Mouse (Mus musculus) kidney, embryonic 15.5 days (tissue): ENCODE results near the gene Etv6. TPM values are rescaled to one million over a fixed set of nuclear protein-coding genes. Genes with fewer than 3 reads are reported as not detected.

ENCODE experiments used
- ATAC-seq: fragments of 200-750 bp; cut with Nextera tagmentation; replicated peaks from 2 replicates; pipeline ENCODE4 v1.8.0; 2017; ENCODE audit warnings: moderate TSS enrichment; ENCODE audit not compliant: low FRiP score
- H3K27ac ChIP-seq: fragments of 300-500 bp; sonication (generic); 2 replicates; pipeline ENCODE4 v1.5.1; 2015; ENCODE audit warnings: mild to moderate bottlenecking, inconsistent platforms
- H3K27me3 ChIP-seq: fragments of 300-500 bp; sonication (generic); 2 replicates; pipeline ENCODE4 v1.6.1; 2015; ENCODE audit warnings: inconsistent platforms
- H3K36me3 ChIP-seq: fragments of 300-500 bp; sonication (generic); 2 replicates; pipeline ENCODE4 v1.6.1; 2015; ENCODE audit warnings: inconsistent platforms
- H3K4me1 ChIP-seq: fragments of 300-500 bp; sonication (generic); 2 replicates; pipeline ENCODE4 v1.6.1; 2015; ENCODE audit warnings: inconsistent platforms
- H3K4me2 ChIP-seq: fragments of 300-500 bp; sonication (generic); 2 replicates; pipeline ENCODE4 v1.6.1; 2015; ENCODE audit warnings: moderate library complexity, mild to moderate bottlenecking, inconsistent platforms
- H3K4me3 ChIP-seq: fragments of 300-500 bp; sonication (generic); replicated peaks from 2 replicates; pipeline ENCODE4 v1.5.1; 2015; ENCODE audit warnings: mild to moderate bottlenecking, inconsistent platforms
- H3K9ac ChIP-seq: fragments of 300-500 bp; sonication (generic); 2 replicates; pipeline ENCODE4 v1.6.1; 2015; ENCODE audit warnings: mild to moderate bottlenecking, inconsistent platforms
- H3K9me3 ChIP-seq: fragments of 300-500 bp; sonication (generic); replicated peaks from 2 replicates; pipeline ENCODE4 v1.6.1; 2016; ENCODE audit warnings: inconsistent platforms
- WGBS: fragments of 180-500 bp; shearing (Covaris S2); methylation state at CpG from one replicate; pipeline ENCODE4 v1.1.7; 2015; ENCODE audit warnings: mixed read lengths; 5-methylcytosine and 5-hydroxymethylcytosine counted together
- polyA plus RNA-seq: library from polyadenylated mRNA; unstranded; fragments of >200 nt; fragmentation: Nextera tagmentation; extraction: Ambion mirVana; gene quantifications from 2 replicates; pipeline ENCODE4 v1.2.1, GENCODE M21; 2015

Etv6 gene
- polyA plus RNA-seq, 1 experiment from 2014 or later = 13.0 TPM

- Histone ChIP-seq H3K4me3 (no peak overlapping the region), H3K9ac (no peak overlapping the region), H3K4me1 (peaks cover 45% of the 10 kb centered on the region), H3K27ac (no peak overlapping the region; the same call in 1 of the 2 replicates), H3K9me3 (no peaks in the 10 kb centered on the region), H3K4me2 (0 out of 2 replicates have a peak overlapping the region, but pooled peaks have one; percentile 1), H3K27me3 (no peaks in the 10 kb centered on the region), H3K36me3 (no peaks in the 10 kb centered on the region)
- ATAC-seq = 0 out of 2 replicates have a peak, but pooled peaks have one; percentile 37
- 65% methylated on average over 12 of the region's 12 CpGs for WGBS
These were observed 25.3 kb downstream of the Etv6 start for GRCm38 (mm10) chr6:134060811-134061210.

DNA sequence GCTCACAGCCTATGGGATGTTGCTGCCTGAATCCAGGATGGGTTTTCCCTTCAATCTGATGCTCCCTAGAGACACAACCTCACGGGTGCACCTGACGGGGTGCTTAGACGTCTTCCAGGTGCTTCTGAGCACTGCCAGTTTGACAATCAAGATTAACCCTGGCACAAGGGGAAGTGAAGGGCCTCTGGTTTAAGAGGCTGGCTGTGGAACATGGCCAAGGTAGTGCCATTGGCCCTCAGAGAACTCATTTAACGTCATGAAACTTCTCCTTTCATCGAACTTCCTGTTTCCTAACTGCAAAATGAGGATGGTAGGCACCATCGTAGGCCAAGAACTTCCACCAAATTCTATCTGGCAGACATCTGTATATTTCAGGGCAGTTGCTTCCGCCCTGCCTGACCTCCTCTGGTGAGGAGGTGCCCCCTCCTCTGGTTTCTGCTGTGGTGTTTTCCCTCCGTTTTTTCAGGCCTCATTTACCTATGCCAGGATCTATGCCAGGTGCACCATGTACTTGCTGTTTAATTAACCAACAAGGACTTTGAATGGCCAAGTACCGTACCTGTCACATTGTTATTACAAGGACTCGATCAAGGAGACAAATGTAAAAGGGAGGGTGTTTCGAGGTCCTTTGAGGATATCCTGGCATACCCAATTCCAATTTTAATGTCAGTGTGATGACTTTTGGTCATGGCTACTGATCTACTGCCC, 29.7 kb downstream of the Etv6 start:
- H3K4me2 ChIP-seq = no peak overlapping the region
- ATAC-seq = no peak
- no peak overlapping the region for H3K27ac ChIP-seq
- no peaks in the 10 kb centered on the region for H3K27me3 ChIP-seq
- no peak overlapping the region for H3K4me3 ChIP-seq
- peaks cover 29% of the 10 kb centered on the region for H3K36me3 ChIP-seq
- no peak overlapping the region for H3K9ac ChIP-seq
- 72% methylated on average over 11 of the region's 11 CpGs for WGBS
- H3K9me3 ChIP-seq = no peaks in the 10 kb centered on the region
- H3K4me1 ChIP-seq = peaks cover 21% of the 10 kb centered on the region

- H3K36me3 ChIP-seq = peaks cover 33% of the 10 kb centered on the region
- no peak for ATAC-seq
- no peak overlapping the region for H3K27ac ChIP-seq
- H3K4me3 ChIP-seq = no peak overlapping the region
- H3K4me2 ChIP-seq = no peak overlapping the region
- H3K4me1 ChIP-seq = peaks cover 13% of the 10 kb centered on the region; the same call in 1 of the 2 replicates
- H3K9me3 ChIP-seq = no peaks in the 10 kb centered on the region
- H3K27me3 ChIP-seq = no peaks in the 10 kb centered on the region
- WGBS = 55% methylated on average over 6 of the region's 6 CpGs
- no peak overlapping the region for H3K9ac ChIP-seq
These were observed 30.6 kb downstream of the Etv6 start for GRCm38 (mm10) chr6:134066112-134066511.

GRCm38 (mm10) chr6:134066996-134067395, 31.5 kb downstream of the Etv6 start:
- 94% methylated on average over 4 of the region's 4 CpGs for WGBS

GRCm38 (mm10) chr6:134067536-134067935, 32.0 kb downstream of the Etv6 start:
- Histone ChIP-seq H3K4me2 (no peak overlapping the region), H3K36me3 (peaks cover 33% of the 10 kb centered on the region), H3K27ac (no peak overlapping the region), H3K4me3 (no peak overlapping the region), H3K4me1 (peaks cover 9% of the 10 kb centered on the region; the same call in 1 of the 2 replicates), H3K9ac (no peak overlapping the region), H3K27me3 (no peaks in the 10 kb centered on the region), H3K9me3 (no peaks in the 10 kb centered on the region)
- ATAC-seq = no peak
- WGBS = 93% methylated on average over 8 of the region's 8 CpGs

More at GRCm38 (mm10) chr6:134066996-134067395, 31.5 kb downstream of the Etv6 start:
- no peak overlapping the region for H3K9ac ChIP-seq
- peaks cover 9% of the 10 kb centered on the region; the same call in 1 of the 2 replicates for H3K4me1 ChIP-seq
- H3K36me3 ChIP-seq = peaks cover 33% of the 10 kb centered on the region
- no peak overlapping the region for H3K27ac ChIP-seq
- H3K4me3 ChIP-seq = no peak overlapping the region
- ATAC-seq = no peak
- H3K4me2 ChIP-seq = no peak overlapping the region
- H3K27me3 ChIP-seq = no peaks in the 10 kb centered on the region
- no peaks in the 10 kb centered on the region for H3K9me3 ChIP-seq

- Histone ChIP-seq H3K27ac (no peak overlapping the region), H3K4me3 (no peak overlapping the region), H3K9ac (no peak overlapping the region), H3K4me1 (no peaks in the 10 kb centered on the region), H3K36me3 (peaks cover 47% of the 10 kb centered on the region), H3K9me3 (no peaks in the 10 kb centered on the region), H3K4me2 (no peak overlapping the region), H3K27me3 (no peaks in the 10 kb centered on the region)
- WGBS = 87% methylated on average over 7 of the region's 7 CpGs
- no peak for ATAC-seq
These were observed 36.9 kb downstream of the Etv6 start for GRCm38 (mm10) chr6:134072439-134072838.

DNA sequence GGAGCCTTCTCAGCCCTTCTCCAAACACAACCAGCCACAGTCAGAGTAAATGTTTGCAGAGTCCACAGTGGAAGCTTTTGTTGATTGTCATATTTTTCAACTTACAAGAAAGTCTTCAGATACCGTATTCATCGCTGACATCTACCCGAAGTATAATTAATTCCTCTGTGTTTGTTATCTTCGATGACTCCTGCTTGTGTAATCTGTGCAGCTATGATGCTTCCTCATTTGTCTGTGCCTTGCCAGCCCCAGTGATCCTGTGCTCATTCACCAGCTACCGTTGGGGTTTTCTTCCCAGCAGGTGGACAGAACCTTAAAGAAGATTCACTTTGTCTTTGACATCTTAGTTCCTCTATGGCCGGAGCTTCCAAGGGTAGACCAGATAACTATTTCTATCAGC, 37.4 kb downstream of the Etv6 start:
- WGBS = 90% methylated on average over 6 of the region's 6 CpGs
- ATAC-seq = no peak
- H3K4me2 ChIP-seq = no peak overlapping the region
- no peaks in the 10 kb centered on the region for H3K27me3 ChIP-seq
- H3K27ac ChIP-seq = no peak overlapping the region
- H3K9ac ChIP-seq = no peak overlapping the region
- peaks cover 44% of the 10 kb centered on the region for H3K36me3 ChIP-seq
- H3K9me3 ChIP-seq = no peaks in the 10 kb centered on the region
- no peak overlapping the region for H3K4me3 ChIP-seq
- H3K4me1 ChIP-seq = no peaks in the 10 kb centered on the region

DNA sequence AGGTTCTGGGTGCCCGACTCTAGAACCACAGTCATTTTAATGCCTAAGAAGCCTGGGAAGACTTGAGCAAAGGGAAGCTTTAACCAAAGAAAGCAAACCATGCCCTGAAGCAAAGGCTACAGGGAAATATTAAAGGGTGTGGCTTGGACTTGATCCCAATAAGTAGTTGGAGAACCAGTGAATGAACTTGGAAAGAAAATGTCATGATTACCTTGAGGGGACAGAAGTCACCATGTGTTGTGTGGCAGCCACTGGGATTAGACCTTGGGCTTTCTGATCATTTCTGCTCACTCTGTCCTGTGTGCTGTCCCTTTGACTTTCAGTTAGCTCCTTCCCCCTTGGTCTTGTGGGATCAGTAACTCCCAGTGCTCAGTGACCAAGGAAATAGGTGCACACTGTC, 38.9 kb downstream of the Etv6 start:
- no peaks in the 10 kb centered on the region for H3K9me3 ChIP-seq
- H3K36me3 ChIP-seq = peaks cover 34% of the 10 kb centered on the region
- ATAC-seq = no peak
- no peak overlapping the region for H3K27ac ChIP-seq
- no peaks in the 10 kb centered on the region for H3K27me3 ChIP-seq
- H3K4me3 ChIP-seq = no peak overlapping the region
- no peak overlapping the region for H3K4me2 ChIP-seq
- no peak overlapping the region for H3K9ac ChIP-seq
- no peaks in the 10 kb centered on the region for H3K4me1 ChIP-seq
- WGBS = 93% methylated on average over 1 of the region's 1 CpGs

- no peaks in the 10 kb centered on the region for H3K9me3 ChIP-seq
- H3K4me3 ChIP-seq = no peak overlapping the region
- no peak overlapping the region for H3K4me2 ChIP-seq
- no peak for ATAC-seq
- no peaks in the 10 kb centered on the region for H3K27me3 ChIP-seq
- peaks cover 27% of the 10 kb centered on the region for H3K36me3 ChIP-seq
- H3K4me1 ChIP-seq = no peaks in the 10 kb centered on the region
- H3K9ac ChIP-seq = no peak overlapping the region
- H3K27ac ChIP-seq = no peak overlapping the region
- 95% methylated on average over 6 of the region's 6 CpGs for WGBS
These were observed 39.5 kb downstream of the Etv6 start for GRCm38 (mm10) chr6:134075031-134075430.

DNA sequence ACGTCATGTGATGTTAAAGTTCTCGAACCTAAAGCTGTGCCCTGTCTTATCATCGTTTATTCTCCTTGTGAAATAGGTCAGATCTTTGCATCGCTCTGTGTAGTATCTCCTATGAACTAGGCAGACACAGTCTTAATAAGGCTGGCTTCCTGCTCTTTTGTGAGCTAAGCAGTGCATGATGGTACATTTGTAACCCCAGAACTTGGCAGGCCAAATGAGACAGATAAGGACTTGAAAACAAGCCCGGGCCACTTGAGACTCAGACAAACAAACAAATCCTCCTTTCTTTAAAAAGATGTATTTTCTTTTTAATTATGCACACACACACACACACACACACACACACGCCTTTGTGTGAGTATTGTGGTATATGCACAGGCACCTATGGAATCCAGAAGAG, 42.5 kb downstream of the Etv6 start:
- Histone ChIP-seq H3K9me3 (no peaks in the 10 kb centered on the region), H3K27ac (no peak overlapping the region), H3K4me1 (no peaks in the 10 kb centered on the region), H3K4me2 (no peak overlapping the region), H3K36me3 (peaks cover 17% of the 10 kb centered on the region), H3K9ac (no peak overlapping the region), H3K4me3 (no peak overlapping the region), H3K27me3 (no peaks in the 10 kb centered on the region)
- no peak for ATAC-seq
- WGBS = 85% methylated on average over 6 of the region's 6 CpGs

DNA sequence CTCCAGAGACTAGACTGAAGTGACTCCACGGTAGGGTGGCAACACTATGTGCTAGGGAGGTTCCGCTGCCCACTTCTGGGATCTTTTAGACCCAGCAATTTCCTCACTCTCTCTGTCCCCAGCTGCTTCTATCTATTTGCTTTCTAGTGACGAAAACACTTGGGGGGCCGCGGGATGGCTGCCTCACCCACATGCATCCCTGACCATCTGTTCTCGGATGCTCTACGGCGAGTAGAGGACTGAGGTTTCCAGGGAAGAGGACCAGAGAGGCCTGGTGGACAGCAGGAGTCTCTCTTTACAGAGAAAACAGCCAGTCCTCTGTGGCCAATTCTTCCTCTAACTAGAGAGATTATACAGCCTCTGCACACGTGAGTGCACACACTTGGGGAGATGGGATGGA, 43.6 kb downstream of the Etv6 start:
- 83% methylated on average over 9 of the region's 9 CpGs for WGBS
- Histone ChIP-seq H3K4me2 (no peak overlapping the region), H3K27ac (no peak overlapping the region), H3K36me3 (peaks cover 9% of the 10 kb centered on the region), H3K9me3 (no peaks in the 10 kb centered on the region), H3K9ac (no peak overlapping the region), H3K4me3 (no peak overlapping the region), H3K4me1 (no peaks in the 10 kb centered on the region), H3K27me3 (no peaks in the 10 kb centered on the region)
- ATAC-seq = no peak

GRCm38 (mm10) chr6:134079563-134079962, 44.1 kb downstream of the Etv6 start:
- Histone ChIP-seq H3K9ac (no peak overlapping the region), H3K27ac (no peak overlapping the region), H3K9me3 (no peaks in the 10 kb centered on the region), H3K36me3 (peaks cover 5% of the 10 kb centered on the region), H3K4me3 (no peak overlapping the region), H3K27me3 (no peaks in the 10 kb centered on the region), H3K4me2 (no peak overlapping the region), H3K4me1 (no peaks in the 10 kb centered on the region)
- ATAC-seq = no peak
- WGBS = 86% methylated on average over 2 of the region's 2 CpGs

- Histone ChIP-seq H3K27ac (no peak overlapping the region), H3K27me3 (no peaks in the 10 kb centered on the region), H3K4me3 (no peak overlapping the region), H3K9me3 (no peaks in the 10 kb centered on the region), H3K36me3 (no peaks in the 10 kb centered on the region; the same call in 1 of the 2 replicates), H3K9ac (no peak overlapping the region), H3K4me2 (no peak overlapping the region), H3K4me1 (no peaks in the 10 kb centered on the region)
- WGBS = 92% methylated on average over 5 of the region's 5 CpGs
- no peak for ATAC-seq
These were observed 45.4 kb downstream of the Etv6 start for GRCm38 (mm10) chr6:134080946-134081345.
